Mouse (Mus musculus) kidney, adult 2 months (tissue): ENCODE results near the gene Gm12216.

Experiments
- CTCF ChIP-seq: fragments of 200-500 bp; conservative IDR thresholded peaks from 2 replicates; pipeline ENCODE4 v1.5.1; 2011; ENCODE audit warnings: low read depth, mild to moderate bottlenecking, control low read depth, low read length, moderate library complexity, mixed read lengths; ENCODE audit not compliant: insufficient read depth, insufficient read length
- POLR2A ChIP-seq: fragments of 200-500 bp; IDR thresholded peaks from one replicate; pipeline ENCODE4 v1.6.1; 2011; ENCODE audit warnings: low read depth, low read length, control low read depth

DNA sequence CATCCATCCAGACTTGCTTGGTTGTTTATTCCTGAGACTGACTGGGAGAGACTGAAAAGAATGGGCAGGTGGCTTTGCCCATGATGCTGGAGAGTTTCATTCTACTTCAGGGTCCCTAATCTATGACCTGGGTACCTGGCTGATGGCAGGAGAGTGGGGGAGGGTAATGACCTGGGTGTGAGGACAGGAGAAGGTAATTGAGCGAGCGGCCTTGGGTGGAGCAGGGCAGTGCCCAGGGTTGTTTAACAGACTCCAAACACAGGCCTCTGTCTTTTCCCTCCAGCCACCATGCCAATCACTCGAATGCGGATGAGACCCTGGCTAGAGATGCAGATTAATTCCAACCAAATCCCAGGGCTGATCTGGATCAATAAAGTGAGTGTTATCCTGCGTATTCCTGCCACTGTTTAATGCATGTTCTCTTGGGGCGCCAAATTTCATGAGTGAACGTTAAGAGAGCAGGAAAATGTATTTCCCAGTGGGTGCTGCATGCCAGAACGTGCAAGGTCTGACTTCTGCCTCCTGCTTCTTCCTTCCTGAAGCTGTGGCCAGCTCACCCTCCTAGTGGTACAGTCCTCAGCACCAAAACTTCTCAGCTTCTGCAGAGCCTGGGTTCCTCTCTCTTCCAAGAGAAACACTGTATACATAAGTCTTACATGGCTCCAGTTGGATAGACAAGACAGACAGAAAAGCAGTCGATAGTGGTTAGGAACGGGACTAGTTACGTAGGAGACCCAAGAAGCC is 87.9 kb downstream of the Gm12216 start:
- no peak for TF ChIP-seq CTCF
- TF ChIP-seq POLR2A: no peak
